Mouse (Mus musculus) embryonic facial prominence, embryonic 11.5 days (tissue): ENCODE measurements around the gene Plxna2. TPM values are rescaled to one million over a fixed set of nuclear protein-coding genes. Genes with fewer than 3 reads are reported as not detected.

Experiments
- ATAC-seq: fragments of 200-750 bp; cut with Nextera tagmentation; replicated peaks from 2 replicates; pipeline ENCODE4 v1.8.0; 2017; ENCODE audit warnings: low read depth; ENCODE audit not compliant: insufficient number of reproducible peaks, low FRiP score, low TSS enrichment
- DNase-seq: peaks from one replicate; pipeline ENCODE4 v3.0.0-alpha.2; 2015; ENCODE audit warnings: low spot score
- H3K27ac ChIP-seq: fragments of 300-500 bp; sonication (generic); replicated peaks from 2 replicates; pipeline ENCODE4 v1.5.1; 2014; ENCODE audit warnings: mild to moderate bottlenecking, low read depth, low read length, control low read depth
- H3K27me3 ChIP-seq: fragments of 300-500 bp; sonication (generic); 2 replicates; pipeline ENCODE4 v1.6.1; 2014; ENCODE audit warnings: mild to moderate bottlenecking, low read length, moderate library complexity, mixed read lengths; ENCODE audit not compliant: control insufficient read depth, insufficient read depth
- H3K36me3 ChIP-seq: fragments of 300-500 bp; sonication (generic); replicated peaks from 2 replicates; pipeline ENCODE4 v1.6.1; 2014; ENCODE audit warnings: low read depth, mild to moderate bottlenecking, low read length, moderate library complexity, mixed read lengths; ENCODE audit not compliant: control insufficient read depth, insufficient read depth
- H3K4me1 ChIP-seq: fragments of 300-500 bp; sonication (generic); 2 replicates; pipeline ENCODE4 v1.6.1; 2014; ENCODE audit warnings: low read length, mixed read lengths; ENCODE audit not compliant: control insufficient read depth, insufficient read depth
- H3K4me2 ChIP-seq: fragments of 300-500 bp; sonication (generic); 2 replicates; pipeline ENCODE4 v1.6.1; 2014; ENCODE audit warnings: low read depth, mild to moderate bottlenecking, control low read depth, low read length, moderate library complexity
- H3K4me3 ChIP-seq: fragments of 300-500 bp; sonication (generic); 2 replicates; pipeline ENCODE4 v1.5.1; 2014; ENCODE audit warnings: low read depth, low read length, control low read depth
- H3K9ac ChIP-seq: fragments of 300-500 bp; sonication (generic); replicated peaks from 2 replicates; pipeline ENCODE4 v1.6.1; 2014; ENCODE audit warnings: mild to moderate bottlenecking, control low read depth, low read length
- H3K9me3 ChIP-seq: fragments of 300-500 bp; sonication (generic); replicated peaks from 2 replicates; pipeline ENCODE4 v1.6.1; 2016; ENCODE audit warnings: mild to moderate bottlenecking, low read length, inconsistent platforms, mixed read lengths; ENCODE audit not compliant: control insufficient read depth
- WGBS: fragments of 180-500 bp; shearing (Covaris S2); extraction: QIAGEN DNeasy Blood & Tissue Kit; methylation state at CpG from one replicate; pipeline ENCODE4 v1.1.7; 2014; 5-methylcytosine and 5-hydroxymethylcytosine counted together
- polyA plus RNA-seq: library from polyadenylated mRNA; unstranded; fragments of >200 nt; fragmentation: Nextera tagmentation; extraction: Ambion mirVana; gene quantifications from 2 replicates; pipeline ENCODE4 v1.2.1, GENCODE M21; 2014

The Plxna2 gene
- polyA plus RNA-seq, 1 experiment from 2014 or later, result 8.4 TPM

GRCm38 (mm10) chr1:194593155-194593554 is 24.9 kb upstream of the Plxna2 start:
- Histone ChIP-seq H3K27me3 (no peaks in the 10 kb centered on the region), H3K36me3 (no peaks in the 10 kb centered on the region), H3K4me3 (no peak overlapping the region), H3K9me3 (no peaks in the 10 kb centered on the region), H3K9ac (no peak overlapping the region), H3K4me2 (no peak overlapping the region), H3K4me1 (no peaks in the 10 kb centered on the region), H3K27ac (no peak overlapping the region)
- 53% methylated on average over 5 of the region's 5 CpGs for WGBS
- no peak for ATAC-seq
- peak; percentile 31 for DNase-seq

- no peak for ATAC-seq
- H3K9me3 ChIP-seq, result no peaks in the 10 kb centered on the region
- DNase-seq, result no peak
- no peaks in the 10 kb centered on the region for H3K36me3 ChIP-seq
- no peak overlapping the region for H3K27ac ChIP-seq
- H3K9ac ChIP-seq, result no peak overlapping the region
- H3K4me1 ChIP-seq, result no peaks in the 10 kb centered on the region
- H3K27me3 ChIP-seq, result no peaks in the 10 kb centered on the region
- WGBS, result 77% methylated on average over 5 of the region's 5 CpGs
- H3K4me3 ChIP-seq, result no peak overlapping the region
- no peak overlapping the region for H3K4me2 ChIP-seq
These were observed 10.4 kb upstream of the Plxna2 start for GRCm38 (mm10) chr1:194607406-194608261.

GRCm38 (mm10) chr1:194610516-194610915 is 7.5 kb upstream of the Plxna2 start:
- H3K4me3 ChIP-seq, result no peak overlapping the region
- no peaks in the 10 kb centered on the region for H3K27me3 ChIP-seq
- no peak overlapping the region for H3K27ac ChIP-seq
- ATAC-seq (peak; percentile 87), DNase-seq (peak; percentile 40)
- H3K4me1 ChIP-seq, result no peaks in the 10 kb centered on the region
- H3K9ac ChIP-seq, result no peak overlapping the region
- 3% methylated on average over 2 of the region's 2 CpGs for WGBS
- no peaks in the 10 kb centered on the region for H3K9me3 ChIP-seq
- no peak overlapping the region for H3K4me2 ChIP-seq
- H3K36me3 ChIP-seq, result no peaks in the 10 kb centered on the region

GRCm38 (mm10) chr1:194612628-194613027 is 5.4 kb upstream of the Plxna2 start:
- DNase-seq, result no peak
- no peak overlapping the region for H3K4me3 ChIP-seq
- no peak overlapping the region for H3K9ac ChIP-seq
- ATAC-seq, result no peak
- H3K4me1 ChIP-seq, result no peaks in the 10 kb centered on the region
- H3K36me3 ChIP-seq, result no peaks in the 10 kb centered on the region
- no peak overlapping the region for H3K4me2 ChIP-seq
- WGBS, result 79% methylated on average over 1 of the region's 1 CpGs
- H3K27ac ChIP-seq, result no peak overlapping the region
- H3K27me3 ChIP-seq, result no peaks in the 10 kb centered on the region
- H3K9me3 ChIP-seq, result no peaks in the 10 kb centered on the region

- Histone ChIP-seq H3K36me3 (no peaks in the 10 kb centered on the region), H3K27me3 (no peaks in the 10 kb centered on the region), H3K4me2 (no peak overlapping the region), H3K4me3 (no peak overlapping the region), H3K4me1 (no peaks in the 10 kb centered on the region), H3K9ac (no peak overlapping the region), H3K9me3 (no peaks in the 10 kb centered on the region), H3K27ac (no peak overlapping the region)
- WGBS, result 45% methylated on average over 2 of the region's 2 CpGs
- ATAC-seq (no peak), DNase-seq (no peak)
These were observed 4.7 kb upstream of the Plxna2 start for GRCm38 (mm10) chr1:194613271-194613834.

DNA sequence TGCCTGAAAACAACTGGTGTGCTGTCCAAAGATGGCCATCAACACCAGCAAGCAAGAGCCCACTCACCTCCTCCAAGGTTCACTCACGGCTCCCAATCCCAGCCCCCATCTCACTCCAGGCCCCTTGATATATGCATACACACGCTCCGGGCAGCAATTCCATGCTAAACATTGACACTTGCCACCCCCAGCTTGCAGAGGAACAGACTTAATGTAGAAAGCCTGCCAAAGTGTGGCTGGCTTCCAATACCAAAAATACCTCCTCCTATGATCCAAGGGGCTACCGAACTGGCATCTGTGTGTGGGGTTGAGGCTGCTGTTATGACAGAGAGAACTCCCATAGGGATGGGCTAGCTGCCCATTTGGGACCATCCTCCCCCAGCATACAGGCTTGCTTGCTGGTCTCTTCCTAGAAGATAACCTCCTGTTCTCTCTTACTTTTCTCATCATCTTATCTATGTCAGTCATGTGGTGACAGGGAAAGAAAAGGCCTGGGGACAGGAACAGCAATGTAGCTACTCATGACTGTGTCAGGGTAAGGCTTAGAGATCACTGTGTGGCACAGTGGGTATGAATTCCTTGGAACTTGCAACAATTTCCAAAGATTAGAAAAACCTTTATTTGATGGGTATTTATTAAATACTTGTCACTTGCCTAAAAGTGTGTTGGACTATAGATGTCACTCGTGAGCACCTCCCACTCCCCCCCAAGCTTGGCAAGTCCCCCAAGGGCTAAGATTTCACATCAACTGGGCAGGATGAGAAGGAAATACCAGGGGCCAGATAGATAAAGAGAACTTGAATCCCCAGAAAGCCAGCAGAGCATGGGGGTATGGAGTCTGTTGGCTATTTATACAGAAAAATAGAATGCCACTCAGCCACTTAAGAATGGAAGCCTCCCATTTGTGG is 3.8 kb upstream of the Plxna2 start:
- Histone ChIP-seq H3K9me3 (no peaks in the 10 kb centered on the region), H3K9ac (no peak overlapping the region), H3K4me1 (no peaks in the 10 kb centered on the region), H3K4me2 (no peak overlapping the region), H3K27me3 (no peaks in the 10 kb centered on the region), H3K4me3 (no peak overlapping the region), H3K36me3 (no peaks in the 10 kb centered on the region), H3K27ac (no peak overlapping the region)
- 80% methylated on average over 5 of the region's 5 CpGs for WGBS
- ATAC-seq, result no peak
- no peak for DNase-seq

- H3K36me3 ChIP-seq, result no peaks in the 10 kb centered on the region
- H3K4me1 ChIP-seq, result no peaks in the 10 kb centered on the region
- no peak for DNase-seq
- H3K9me3 ChIP-seq, result no peaks in the 10 kb centered on the region
- H3K27me3 ChIP-seq, result no peaks in the 10 kb centered on the region
- WGBS, result 88% methylated on average over 1 of the region's 1 CpGs
- no peak overlapping the region for H3K27ac ChIP-seq
- H3K9ac ChIP-seq, result no peak overlapping the region
- H3K4me3 ChIP-seq, result no peak overlapping the region
- no peak for ATAC-seq
- H3K4me2 ChIP-seq, result no peak overlapping the region
These were observed 1.9 kb upstream of the Plxna2 start for GRCm38 (mm10) chr1:194616136-194616535.
